Mouse (Mus musculus) liver, embryonic 14.5 days (tissue): Measurements from ENCODE around the gene Ext2.

Experiments used
- CTCF ChIP-seq: IDR thresholded peaks from 2 replicates; pipeline ENCODE4 v1.5.1; 2016; ENCODE audit warnings: antibody characterized with exemption, low read depth, control low read depth
- EP300 ChIP-seq: IDR thresholded peaks from 2 replicates; pipeline ENCODE4 v1.6.1; 2016; ENCODE audit warnings: antibody characterized with exemption, low read depth

GRCm38 (mm10) chr2:93659705-93660308, 162.6 kb downstream of the Ext2 start:
- TF ChIP-seq CTCF (no peak), EP300 (no peak)
